9 mouse cellular contexts compared by ENCODE assay signal in the genomic region with DNA sequence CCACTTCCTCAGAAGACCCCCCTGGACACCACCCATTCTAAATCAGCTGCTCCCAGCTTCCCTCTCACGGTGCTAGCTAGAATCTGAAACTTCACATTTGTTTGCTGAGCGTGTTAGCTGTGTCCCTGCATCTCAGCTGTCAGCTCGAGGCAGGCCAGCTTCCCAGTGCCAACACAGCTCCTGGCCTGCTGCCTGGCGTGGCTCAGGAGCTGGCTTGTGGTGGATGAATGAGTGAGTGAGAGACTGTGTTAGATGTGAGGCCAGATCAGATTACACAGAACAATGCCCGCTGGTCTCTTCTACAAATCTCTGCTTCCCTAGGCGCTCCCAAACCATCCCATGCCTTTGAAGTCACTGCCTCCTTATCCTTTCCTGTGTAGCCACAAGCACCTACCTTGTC. TPM values are rescaled to one million over a fixed set of nuclear protein-coding genes. Genes with fewer than 3 reads are reported as not detected.
DNase-seq lines count a peak whose midpoint lies in the region; ATAC-seq lines count a peak whose summit lies in the region.
"Had no signal": no experiment of that assay in that cellular context is flagged by ENCODE, and none has a peak within 500 bp of the region (broad histone marks: within the 10 kb centered on the region; RNA-seq: fewer than 3 reads in every experiment).

No protein-coding gene starts in this region.

- no peaks in the 10 kb centered on the region for H3K9me3 ChIP-seq in hindbrain, embryonic 13.5 days
- H3K9me3 ChIP-seq in hindbrain, embryonic 12.5 days (replicated peaks) = no peaks in the 10 kb centered on the region
- no peaks in the 10 kb centered on the region for H3K9me3 ChIP-seq in lung, embryonic 16.5 days (ENCODE audit: control insufficient read depth, low read length)

- H3K36me3 ChIP-seq in hindbrain, embryonic 13.5 days = no peaks in the 10 kb centered on the region
- H3K36me3 ChIP-seq in hindbrain, embryonic 12.5 days = no peaks in the 10 kb centered on the region
- peaks cover 23% of the 10 kb centered on the region for H3K36me3 ChIP-seq in lung, embryonic 16.5 days (ENCODE audit: control insufficient read depth, insufficient read depth, low read length)

- no peaks in the 10 kb centered on the region for H3K27me3 ChIP-seq in hindbrain, embryonic 13.5 days
- H3K27me3 ChIP-seq in hindbrain, embryonic 12.5 days = no peaks in the 10 kb centered on the region
- H3K27me3 ChIP-seq in lung, embryonic 16.5 days (ENCODE audit: control insufficient read depth, insufficient read depth, low read depth, low read length) = no peaks in the 10 kb centered on the region

- H3K27ac ChIP-seq in hindbrain, embryonic 13.5 days = 0 out of 2 replicates have a peak overlapping the region, but pooled peaks have one; percentile 5
- no peak overlapping the region for H3K27ac ChIP-seq in hindbrain, embryonic 12.5 days
- peak overlapping the region; percentile 87 for H3K27ac ChIP-seq in lung, embryonic 16.5 days (ENCODE audit: low read length)

- H3K4me3 ChIP-seq in hindbrain, embryonic 13.5 days = no peak overlapping the region
- H3K4me3 ChIP-seq in hindbrain, embryonic 12.5 days = no peak overlapping the region
- H3K4me3 ChIP-seq in lung, embryonic 16.5 days (ENCODE audit: low read length) = no peak overlapping the region
- H3K4me3 ChIP-seq: erythroblast, embryonic 14.5 days had no signal

- peak; percentile 80 for ATAC-seq in hindbrain, embryonic 13.5 days (ENCODE audit: low FRiP score)
- no peak for ATAC-seq in hindbrain, embryonic 12.5 days (ENCODE audit: low FRiP score)
- ATAC-seq in lung, embryonic 16.5 days (ENCODE audit: low read depth) = peak; percentile 87

- H3K9ac ChIP-seq in hindbrain, embryonic 13.5 days = no peak overlapping the region
- no peak overlapping the region for H3K9ac ChIP-seq in hindbrain, embryonic 12.5 days
- peak overlapping the region; percentile 40; the same call in 1 of the 2 replicates for H3K9ac ChIP-seq in lung, embryonic 16.5 days (ENCODE audit: low read length)

- peaks cover 9% of the 10 kb centered on the region for H3K4me1 ChIP-seq in hindbrain, embryonic 13.5 days (replicated peaks)
- H3K4me1 ChIP-seq in hindbrain, embryonic 12.5 days = peaks cover 6% of the 10 kb centered on the region
- peaks cover 12% of the 10 kb centered on the region for H3K4me1 ChIP-seq in lung, embryonic 16.5 days (replicated peaks; ENCODE audit: control insufficient read depth, insufficient read depth, low read length)

- intact Hi-C loops in heart, postnatal 36 days (cut with DNase I) = loop anchor here (2.0 kb wide), 1 partner anchor 22 kb away; no protein-coding TSS in a partner anchor

- no peak overlapping the region for H3K4me2 ChIP-seq in hindbrain, embryonic 13.5 days
- no peak overlapping the region for H3K4me2 ChIP-seq in hindbrain, embryonic 12.5 days (replicated peaks)
- H3K4me2 ChIP-seq in lung, embryonic 16.5 days (ENCODE audit: low read depth, low read length) = no peak overlapping the region

- 37% methylated on average over 6 of the region's 6 CpGs for WGBS in hindbrain, embryonic 13.5 days
- 43% methylated on average over 6 of the region's 6 CpGs for WGBS in hindbrain, embryonic 12.5 days
- WGBS in lung, embryonic 16.5 days = 14% methylated on average over 6 of the region's 6 CpGs

- peak; percentile 95 for DNase-seq in adipocyte (ENCODE audit: low spot score)
- peak; percentile 85 for DNase-seq in fibroblast of lung, adult 2 months (ENCODE audit: low read depth)
- DNase-seq in heart, postnatal 36 days = peak; percentile 54 to 56
- DNase-seq in yolk sac, embryonic 10.5 days (ENCODE audit: low spot score) = no peak
- DNase-seq in kidney, postnatal 14 days = no peak

RNA-seq across cellular contexts. Expression of gene Rab20, which starts 59.3 kb away (rescaled TPM):
- 1.1 and 1.8 TPM in 2 replicates for polyA plus RNA-seq in hindbrain, embryonic 13.5 days (2015; fragmentation: Nextera tagmentation; extraction: Ambion mirVana)
- 0.79 and 1.6 TPM in 2 replicates for polyA plus RNA-seq in hindbrain, embryonic 12.5 days (2016; fragmentation: Nextera tagmentation; extraction: Ambion mirVana)
- total RNA-seq in heart, postnatal 36 days (2021) = 10 to 100 TPM; 26.9 to 32.1 TPM
- 13.2 and 14.4 TPM in 2 replicates for polyA plus RNA-seq in lung, embryonic 16.5 days (2015; fragmentation: Nextera tagmentation; extraction: Ambion mirVana)

Comparison
In these comparisons a context has a peak if more than half of its experiments do, and no peak if none do; other contexts are left out.
1. DNase-seq: peak in adipocyte (single experiment), fibroblast of lung, adult 2 months (single experiment) and heart, postnatal 36 days (2 of 2); none in yolk sac, embryonic 10.5 days (single experiment) and kidney, postnatal 14 days (single experiment).